Mouse (Mus musculus): ENCODE results near the gene Tssc4.

Tssc4 gene

GRCm38 (mm10) chr7:143109696-143110095 lies 40.6 kb downstream of the Tssc4 start:
- no peak for DNase-seq (ENCODE audit: low read depth, low spot score)

- DNase-seq (ENCODE audit: low read depth, low spot score), result no peak
These were observed 41.8 kb downstream of the Tssc4 start for GRCm38 (mm10) chr7:143110803-143111202.

- DNase-seq (ENCODE audit: low read depth, low spot score), result no peak
These were observed 42.7 kb downstream of the Tssc4 start for GRCm38 (mm10) chr7:143111719-143112118.

- no peak for DNase-seq (ENCODE audit: low read depth, low spot score)
These were observed 43.3 kb downstream of the Tssc4 start for GRCm38 (mm10) chr7:143112395-143112794.

- no peak for DNase-seq (ENCODE audit: low read depth, low spot score)
These were observed 45.7 kb downstream of the Tssc4 start for GRCm38 (mm10) chr7:143114773-143115172.

GRCm38 (mm10) chr7:143116521-143116920 lies 47.5 kb downstream of the Tssc4 start:
- DNase-seq (ENCODE audit: low read depth, low spot score), result no peak

- no peak for DNase-seq (ENCODE audit: low read depth, low spot score)
These were observed 50.4 kb downstream of the Tssc4 start for GRCm38 (mm10) chr7:143119407-143119806.

- DNase-seq (ENCODE audit: low read depth, low spot score), result no peak
These were observed 50.8 kb downstream of the Tssc4 start for GRCm38 (mm10) chr7:143119826-143120225.

Data from CD4-positive helper T cell, adult 2 months (primary cell).